ENCODE assay signal across 16 mouse cellular contexts in the genomic region with DNA sequence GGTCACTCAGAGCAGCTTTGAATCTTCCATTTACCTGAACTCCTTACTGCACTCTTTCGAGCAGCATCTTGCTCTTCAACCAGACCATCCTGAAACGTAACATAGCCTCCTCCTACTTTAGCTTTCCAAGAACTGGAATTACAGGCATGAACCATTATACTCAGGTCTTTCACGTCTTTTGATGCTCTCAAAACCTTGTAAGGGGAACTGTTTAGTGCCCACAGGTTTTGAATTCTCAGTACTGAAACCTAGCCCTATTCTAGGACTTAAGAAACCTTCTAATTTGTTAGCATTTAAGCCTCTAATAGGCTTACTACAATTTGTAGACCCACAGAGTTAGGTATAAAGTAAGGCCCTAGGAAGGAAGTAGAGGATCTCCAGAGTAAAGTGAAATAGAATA.
DNase-seq lines count a peak whose midpoint lies in the region; TF ChIP-seq lines count a peak whose summit lies in the region.
"Had no signal": no experiment of that assay in that cellular context is flagged by ENCODE, and none has a peak within 500 bp of the region (broad histone marks: within the 10 kb centered on the region; RNA-seq: fewer than 3 reads in every experiment).

No protein-coding gene starts in this region.

- H3K4me2 ChIP-seq in CH12.LX (ENCODE audit: insufficient read depth, low read depth, poor library complexity, severe bottlenecking): peak overlapping the region; percentile 75; the same call in 1 of the 2 replicates

- DNase-seq in CH12.LX (ENCODE audit: extremely low read depth): no peak
- no peak for DNase-seq in frontal cortex, postnatal 36 days (ENCODE audit: low spot score in 2 of 2)
- DNase-seq: adrenal gland, adult 2 months; adrenal gland, adult 8-10 months; adrenal gland, postnatal 10 days; adrenal gland, postnatal 14 days; adrenal gland, postnatal 25 days; adrenal gland, postnatal 36 days; B cell, adult 2 months; cerebellum, adult 11 months; cerebellum, adult 11-12 months; cerebellum, adult 18-20 months; cerebellum, adult 2 months; cerebellum, adult 8-10 months had no signal

- in situ Hi-C loops in CH12.LX (cut with MboI; ENCODE audit: low pct_ligation_motif_present, low pct_unique_long_range_greater_than_20kb, low sequenced_read_pairs): loop anchor here (5.0 kb wide), 1 partner anchor 166 kb away; no protein-coding TSS in a partner anchor

- no peaks in the 10 kb centered on the region for H3K27me3 ChIP-seq in CH12.LX (replicated peaks)
- H3K27me3 ChIP-seq: Patski had no signal

- no peak for TF ChIP-seq CTCF in CH12.LX (conservative IDR thresholded peaks at IDR 0.05 in 1 of 2, IDR thresholded peaks at IDR 0.05 in 1 of 2; ENCODE audit: low read depth in 2 of 2, low read length in 2 of 2)

- no peak for TF ChIP-seq POLR2A in CH12.LX (IDR thresholded peaks at IDR 0.05; ENCODE audit: low read depth, low read length)

- TF ChIP-seq EP300 in CH12.LX (IDR thresholded peaks at IDR 0.05; ENCODE audit: low read length): peak; percentile 72

- dilution Hi-C loops in CH12.LX (cut with MboI; ENCODE audit: extremely low pct_ligation_motif_present, extremely low pct_unique_long_range_greater_than_20kb, low sequenced_read_pairs): no loop called here

- peak overlapping the region; percentile 81 for H3K27ac ChIP-seq in CH12.LX (ENCODE audit: insufficient read depth, low read depth)

- no peak overlapping the region for H3K4me3 ChIP-seq in CH12.LX (replicated peaks in 1 of 3; ENCODE audit: low read depth in 2 of 3, low read length in 2 of 3, poor library complexity in 1 of 3)

- TF ChIP-seq RAD21 in CH12.LX (IDR thresholded peaks at IDR 0.05; ENCODE audit: low read depth, low read length): no peak; the same call in none of the 2 replicates

- no peaks in the 10 kb centered on the region for H3K36me3 ChIP-seq in CH12.LX (replicated peaks in 1 of 2; ENCODE audit: control insufficient read depth in 1 of 2, insufficient read depth in 1 of 2, low read length in 1 of 2)
- H3K36me3 ChIP-seq: G1E had no signal

- H3K9ac ChIP-seq in CH12.LX (ENCODE audit: insufficient read depth, low read depth): peak overlapping the region; percentile 56; the same call in 1 of the 2 replicates

- no peaks in the 10 kb centered on the region for H3K79me2 ChIP-seq in CH12.LX (replicated peaks; ENCODE audit: control insufficient read depth, extremely low read depth, insufficient read depth, poor library complexity, severe bottlenecking)

- H3K9me3 ChIP-seq in CH12.LX (replicated peaks; ENCODE audit: low read length): no peaks in the 10 kb centered on the region
- H3K9me3 ChIP-seq: G1E had no signal

- peaks cover 23 to 58% of the 10 kb centered on the region in 2 experiments; a peak in 3 of 4 replicates for H3K4me1 ChIP-seq in CH12.LX (ENCODE audit: control insufficient read depth in 1 of 2, insufficient read depth in 2 of 2)

TF ChIP-seq in CH12.LX, 34 proteins besides CTCF, POLR2A, EP300 and RAD21:
- TF ChIP-seq KAT2A (IDR thresholded peaks at IDR 0.05; ENCODE audit: insufficient replicate concordance, low read length) (no peak), CHD2 (IDR thresholded peaks at IDR 0.05; ENCODE audit: low read length) (peak; percentile 79), UBTF (IDR thresholded peaks at IDR 0.05; ENCODE audit: low read depth, low read length) (no peak), MAFK (IDR thresholded peaks at IDR 0.05; ENCODE audit: insufficient replicate concordance, low read length) (0 out of 2 replicates have a peak, but pooled peaks have one; percentile 21), ZMIZ1 (IDR thresholded peaks at IDR 0.05; ENCODE audit: low read depth, low read length) (no peak), IRF4 (IDR thresholded peaks at IDR 0.05; ENCODE audit: low read depth, low read length) (peak; percentile 79), RCOR1 (conservative IDR thresholded peaks at IDR 0.05; ENCODE audit: low read depth, low read length) (peak; percentile 63; the same call in 1 of the 2 replicates), SMC3 (IDR thresholded peaks at IDR 0.05; ENCODE audit: low read depth, low read length) (peak; percentile 1; the same call in 1 of the 2 replicates), MEF2A (IDR thresholded peaks at IDR 0.05; ENCODE audit: borderline replicate concordance, low read depth, low read length) (0 out of 2 replicates have a peak, but pooled peaks have one; percentile 62), MAZ (IDR thresholded peaks at IDR 0.05; ENCODE audit: low read depth, low read length) (peak; percentile 12; the same call in 1 of the 2 replicates), TBP (conservative IDR thresholded peaks at IDR 0.05; ENCODE audit: low read depth, low read length) (0 out of 2 replicates have a peak, but pooled peaks have one; percentile 35), USF1 (IDR thresholded peaks at IDR 0.05; ENCODE audit: low read depth, low read length) (no peak)
